Mouse (Mus musculus): ENCODE results near the gene Tuba1a. TPM values are rescaled to one million over a fixed set of nuclear protein-coding genes. Genes with fewer than 3 reads are reported as not detected.
"Not testable (repeated sequence)": the region's sequence is repeated elsewhere in the genome, so short reads cannot be mapped to it uniquely, and the experiment has no call there.

Tuba1a gene
- total RNA-seq, 2 experiments from 2014 or later, result 24.6 to 34.8 TPM

DNA sequence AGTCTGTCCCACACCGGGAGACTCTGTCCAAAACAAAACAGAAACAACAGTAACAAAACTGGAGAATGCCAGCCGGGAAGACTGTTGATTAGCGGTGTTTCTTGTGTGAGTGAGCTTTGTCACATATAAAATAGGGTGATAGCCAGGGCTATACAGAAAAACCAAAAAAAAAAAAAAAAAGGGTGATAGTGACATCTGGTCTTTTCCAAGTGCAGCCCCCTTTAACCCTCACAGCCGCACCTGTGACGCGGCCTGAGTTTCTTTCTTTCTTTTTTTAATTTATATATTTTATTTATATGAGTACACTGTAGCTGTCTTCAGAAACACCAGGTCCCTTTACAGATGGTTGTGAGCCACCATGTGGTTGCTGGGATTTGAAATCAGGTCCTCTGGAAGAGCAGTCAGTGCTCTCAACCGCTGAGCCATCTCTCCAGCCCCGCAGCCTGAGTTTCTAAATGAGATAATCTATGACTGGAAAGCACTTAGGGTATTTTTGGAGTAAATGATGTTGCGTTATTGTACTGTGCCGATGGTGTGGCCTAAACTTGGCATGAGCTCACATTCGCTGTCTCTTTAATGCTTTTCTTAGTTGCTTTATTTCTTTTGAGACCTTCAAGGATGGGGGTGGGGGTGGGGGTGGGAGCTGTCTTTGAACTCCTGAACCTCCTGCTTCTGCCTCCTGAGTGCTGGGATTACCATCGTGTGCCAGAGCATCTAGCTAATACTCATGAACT, 32.6 kb upstream of the Tuba1a start:
- no peak for ATAC-seq (replicated peaks; ENCODE audit: poor library complexity, severe bottlenecking)

DNA sequence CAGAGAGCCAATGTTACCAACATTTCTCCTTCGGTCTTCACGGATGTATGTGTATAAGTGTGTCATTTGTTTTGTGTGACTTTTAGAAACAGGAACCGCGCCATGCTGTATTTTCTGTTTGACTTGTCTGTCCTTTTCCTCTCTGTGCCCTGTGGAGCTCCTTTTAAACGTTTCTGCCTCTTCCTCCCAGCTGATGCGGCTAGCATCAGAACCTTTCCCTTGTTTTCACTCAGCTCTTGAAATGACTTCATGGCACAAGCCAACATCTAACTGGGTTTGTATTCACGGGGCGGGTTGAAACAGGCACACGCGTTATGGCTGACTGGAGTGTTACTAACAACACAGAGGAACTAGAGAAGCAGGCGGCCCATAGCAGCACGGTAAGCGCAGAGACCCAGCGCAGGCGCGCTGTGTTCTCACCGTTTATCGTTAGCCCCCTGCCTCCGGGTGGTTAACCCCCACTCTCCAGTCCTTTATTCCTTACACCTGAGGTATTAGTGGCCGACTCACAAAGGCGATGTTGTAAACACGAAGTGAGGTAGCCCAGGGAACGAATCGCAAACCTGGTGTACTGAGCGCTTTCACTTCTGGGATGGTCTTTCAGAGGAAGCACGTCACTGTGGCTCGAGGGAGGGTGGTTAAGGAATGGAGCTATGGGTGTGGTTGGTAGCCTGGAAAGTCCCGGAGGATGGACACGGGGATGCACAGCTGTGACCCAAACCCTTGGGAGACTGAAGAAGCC, 31.9 kb upstream of the Tuba1a start:
- ATAC-seq (replicated peaks; ENCODE audit: poor library complexity, severe bottlenecking), result peak; percentile 97

DNA sequence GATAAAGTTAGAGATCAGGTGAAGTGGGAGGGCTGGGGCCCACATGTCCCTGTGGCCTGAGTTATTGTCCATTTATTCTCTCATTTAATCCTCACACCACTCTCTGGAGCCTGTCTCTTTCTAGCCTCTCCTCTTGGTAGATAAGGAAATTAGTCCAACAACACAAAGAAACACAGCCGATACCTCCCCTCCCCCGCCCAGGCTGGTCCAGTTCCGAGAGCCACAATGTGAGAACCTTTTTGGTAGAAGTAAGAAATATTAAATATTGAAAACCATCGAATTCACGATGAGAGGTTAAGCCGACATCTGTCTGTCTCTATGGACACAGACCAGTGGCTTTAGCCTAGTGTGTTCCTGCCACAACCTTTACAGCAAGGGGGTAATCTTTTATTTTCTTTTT, 31.2 kb upstream of the Tuba1a start:
- ATAC-seq (replicated peaks; ENCODE audit: poor library complexity, severe bottlenecking), result no peak

DNA sequence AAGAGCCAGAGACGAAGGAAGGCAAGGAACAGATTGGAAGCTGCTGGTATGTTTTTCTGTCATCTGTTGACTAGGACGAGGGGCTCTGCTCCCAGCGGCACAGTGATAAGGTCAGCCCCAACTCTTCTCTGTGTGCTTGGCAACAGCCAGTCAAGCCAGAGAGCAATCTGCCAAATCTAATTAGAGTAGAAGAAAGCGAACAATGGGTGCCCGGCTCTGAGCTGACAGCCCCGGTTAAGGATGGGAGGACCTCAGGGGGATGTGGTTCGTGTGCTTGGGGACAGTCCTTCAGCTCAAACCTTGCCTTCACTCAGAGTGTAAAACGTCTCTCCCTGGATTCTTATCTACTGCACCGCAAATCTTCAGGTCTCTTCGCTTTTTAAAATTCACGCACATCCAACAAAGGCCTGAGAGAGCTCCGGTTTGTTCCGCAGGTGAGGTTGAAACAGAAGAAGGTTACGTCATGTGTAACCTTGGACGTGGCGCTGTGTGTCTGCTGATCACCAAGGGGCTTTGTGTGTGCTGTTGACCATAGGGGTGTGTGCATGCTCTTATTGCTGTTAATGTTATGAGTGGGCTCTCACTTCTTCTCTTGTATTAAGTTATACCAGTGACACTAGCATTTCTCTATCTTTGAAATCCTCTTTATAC, 30.1 kb upstream of the Tuba1a start:
- no peak for ATAC-seq (replicated peaks; ENCODE audit: poor library complexity, severe bottlenecking)

DNA sequence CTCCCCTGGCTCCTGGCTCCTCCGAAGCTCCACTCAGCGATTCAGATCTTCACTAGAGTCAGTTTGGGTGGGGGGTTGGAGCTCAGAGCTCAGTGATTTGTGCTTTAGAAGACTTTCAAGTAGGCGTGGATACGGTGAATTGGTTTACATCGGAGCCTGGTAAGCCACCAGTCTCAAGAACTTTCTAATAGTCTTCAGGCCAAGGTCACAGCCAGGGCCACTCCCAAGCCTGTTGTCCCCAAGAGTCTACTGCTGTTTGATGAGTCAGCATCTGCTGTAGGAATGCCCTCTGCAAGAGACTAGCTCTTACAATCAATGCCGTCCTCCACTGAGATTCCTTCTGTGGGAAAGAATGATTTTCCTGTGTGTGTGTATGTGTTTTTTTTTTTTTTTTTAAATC, 28.6 kb upstream of the Tuba1a start:
- ATAC-seq (replicated peaks; ENCODE audit: poor library complexity, severe bottlenecking), result no peak

DNA sequence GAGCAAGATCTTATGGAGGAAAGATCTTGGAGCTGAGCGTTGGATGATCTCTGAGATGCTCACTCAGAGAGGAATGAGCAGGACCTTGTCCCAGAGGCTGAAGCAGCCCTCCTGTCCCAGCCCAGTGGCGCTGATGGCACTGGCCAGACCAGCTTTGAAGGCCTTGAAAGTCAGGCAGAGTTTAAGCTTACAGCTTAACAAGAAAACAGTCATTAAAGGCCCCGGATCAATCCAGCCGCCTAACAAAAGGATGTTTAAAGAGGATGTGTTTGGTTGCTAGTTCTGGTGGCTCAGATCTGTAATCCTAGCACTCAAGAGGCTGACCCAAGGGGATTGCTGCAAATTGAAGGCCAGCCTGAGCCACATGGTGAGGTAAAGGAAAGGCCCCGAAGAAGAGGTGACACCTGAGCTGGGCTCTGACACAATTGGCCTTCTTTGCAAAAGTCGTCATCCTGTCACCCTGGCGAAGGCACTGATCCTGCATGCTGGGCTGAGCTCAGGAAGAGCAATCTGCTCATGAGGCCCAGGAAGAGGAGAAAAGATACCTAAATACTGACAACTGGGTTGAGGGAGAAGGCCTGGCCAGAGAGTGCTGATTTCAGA, 26.6 kb upstream of the Tuba1a start:
- ATAC-seq (replicated peaks; ENCODE audit: poor library complexity, severe bottlenecking), result no peak

DNA sequence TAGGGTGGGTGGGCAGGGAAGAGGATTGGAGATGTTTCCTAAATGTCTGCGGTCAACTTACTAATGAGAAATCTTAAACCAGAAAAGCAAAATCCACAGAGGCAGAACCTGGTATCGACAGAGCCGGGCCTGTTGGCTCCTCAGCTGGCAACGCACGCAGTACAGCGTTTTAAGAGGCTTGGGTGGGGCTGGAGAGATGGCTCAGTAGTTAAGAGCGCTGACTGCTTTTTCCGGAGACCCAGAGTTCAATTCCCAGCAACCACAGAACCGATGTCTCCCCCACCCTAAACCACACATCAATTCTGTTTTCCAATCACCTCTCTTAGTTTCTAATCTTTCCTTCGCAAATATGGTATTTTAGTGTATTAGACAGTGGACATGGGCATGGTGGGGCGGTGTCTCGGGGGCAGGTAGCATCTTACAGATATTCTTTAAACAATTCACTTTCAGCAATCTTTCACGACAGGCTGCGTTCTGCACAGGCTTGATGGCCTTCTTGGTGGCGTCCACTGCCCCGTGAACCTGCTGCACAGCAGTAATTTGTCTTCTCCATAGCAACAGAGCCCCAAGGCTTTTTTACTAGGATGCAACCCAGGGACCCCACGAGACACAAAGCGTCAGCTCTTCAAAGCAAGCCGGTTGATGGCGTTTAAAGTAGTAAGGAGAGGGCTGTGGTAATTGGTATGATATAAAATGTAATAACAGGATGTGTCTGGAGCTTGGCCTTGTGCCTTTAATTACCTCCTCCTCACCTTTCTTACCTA, 25.1 kb upstream of the Tuba1a start:
- no peak for ATAC-seq (replicated peaks; ENCODE audit: poor library complexity, severe bottlenecking)

DNA sequence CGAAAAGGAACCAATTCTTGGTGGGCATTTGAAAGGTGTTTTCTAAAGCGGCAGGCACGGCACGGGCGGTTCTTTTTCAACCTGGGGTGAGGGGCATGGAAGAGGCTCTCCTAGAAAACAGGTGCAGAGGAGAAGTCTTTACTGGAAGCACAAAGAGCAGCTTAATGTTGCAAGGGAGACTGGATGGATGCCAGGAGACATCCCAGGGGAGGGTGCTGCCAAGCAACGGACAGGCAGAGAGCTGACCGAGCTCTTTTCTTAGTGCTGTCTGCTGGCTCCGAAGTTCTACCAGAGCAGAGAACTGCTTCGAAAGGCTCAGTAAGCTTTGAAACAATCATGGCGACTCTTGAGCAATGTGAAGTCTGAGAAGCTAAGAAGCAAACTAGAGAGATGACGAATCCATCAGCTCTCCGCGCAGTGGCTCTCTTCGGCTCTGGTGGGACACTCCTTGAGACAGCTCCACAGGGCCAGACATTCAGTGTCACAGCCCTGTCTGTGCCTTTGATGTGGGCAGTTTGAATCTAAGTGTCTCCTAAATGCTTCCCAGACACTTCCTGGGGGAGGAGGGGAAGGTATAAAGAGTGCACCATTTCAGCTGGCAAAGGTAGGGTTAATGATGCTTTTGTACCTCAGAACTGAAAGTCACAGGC, 24.4 kb upstream of the Tuba1a start:
- ATAC-seq (replicated peaks; ENCODE audit: poor library complexity, severe bottlenecking), result no peak

DNA sequence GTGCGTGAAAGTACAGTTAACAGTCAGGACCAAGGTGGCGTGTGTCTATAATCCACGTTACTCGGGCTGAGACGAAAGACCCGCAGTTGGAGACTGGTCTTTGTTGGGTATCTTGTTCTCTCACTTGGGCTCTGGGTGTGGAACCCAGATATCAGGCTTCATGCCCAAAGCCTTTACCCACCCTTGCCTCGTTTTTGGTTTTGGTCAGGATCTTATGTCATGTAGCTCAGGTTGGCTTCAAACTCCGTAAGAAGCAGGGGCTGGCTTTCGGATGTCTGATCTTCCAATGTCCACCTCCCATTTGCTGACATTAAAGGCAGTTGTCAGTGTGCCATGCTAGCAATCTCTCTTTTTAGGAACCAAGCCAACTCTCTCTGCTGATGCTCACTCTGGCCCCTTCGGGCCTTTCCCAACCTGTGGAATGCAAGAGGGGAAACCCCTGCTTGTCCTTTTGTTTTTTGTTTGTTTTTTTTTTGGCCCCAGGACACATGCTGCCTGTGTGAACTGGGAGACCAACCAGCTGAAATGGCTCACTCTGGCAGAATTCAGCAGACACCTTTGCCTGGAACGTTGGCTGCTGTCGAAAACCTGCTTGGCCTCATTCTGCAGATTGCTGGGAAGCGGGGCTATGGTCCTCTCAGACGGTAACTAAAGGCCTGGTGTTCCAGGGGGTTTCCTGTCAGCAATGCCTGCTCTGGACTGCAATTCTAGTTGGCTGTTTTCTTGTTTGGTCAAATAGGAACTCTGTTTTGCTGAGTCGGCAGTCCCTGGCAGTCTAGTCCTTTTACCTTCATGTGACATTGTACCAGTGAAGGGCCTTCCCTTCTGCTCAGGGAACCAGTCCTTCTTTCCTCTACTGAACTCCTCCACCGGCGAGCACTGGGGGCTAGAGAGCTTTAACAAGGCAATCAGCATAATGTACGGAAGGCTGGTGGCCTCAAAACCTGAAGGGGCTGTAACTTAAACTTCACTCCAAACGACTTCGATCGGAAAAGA, 23.6 kb upstream of the Tuba1a start:
- no peak for ATAC-seq (replicated peaks; ENCODE audit: poor library complexity, severe bottlenecking)

DNA sequence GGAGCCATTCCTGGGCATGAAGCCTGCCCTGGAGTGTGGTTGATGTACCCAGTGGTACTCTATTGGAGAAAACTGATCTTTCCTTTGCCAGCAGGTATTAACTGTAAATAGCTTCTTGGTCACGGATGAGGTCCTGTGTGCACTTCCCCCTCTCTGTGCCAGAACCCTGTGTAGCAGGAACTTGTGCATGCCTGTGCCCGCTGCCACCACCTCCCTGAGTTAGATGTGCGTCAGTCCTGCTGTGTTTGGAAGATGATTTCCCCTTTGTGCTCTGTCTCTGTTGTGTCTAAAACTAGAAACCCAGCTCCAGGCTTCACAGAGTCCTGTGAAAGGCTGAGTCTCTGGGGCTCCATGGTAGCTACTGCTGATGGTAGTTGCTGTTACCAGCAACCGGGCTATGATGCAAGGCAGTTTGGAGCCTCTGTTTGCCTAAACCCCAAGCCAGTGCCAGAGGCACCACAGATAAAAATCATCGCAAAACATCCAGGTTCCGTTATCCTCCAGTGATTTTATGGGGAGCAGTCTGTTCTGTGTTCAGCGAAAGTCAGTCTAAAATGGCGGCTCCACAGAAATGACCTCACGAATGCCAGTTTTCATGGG, 19.6 kb upstream of the Tuba1a start:
- peak; percentile 20; the same call in 1 of the 2 replicates for ATAC-seq (replicated peaks; ENCODE audit: poor library complexity, severe bottlenecking)

DNA sequence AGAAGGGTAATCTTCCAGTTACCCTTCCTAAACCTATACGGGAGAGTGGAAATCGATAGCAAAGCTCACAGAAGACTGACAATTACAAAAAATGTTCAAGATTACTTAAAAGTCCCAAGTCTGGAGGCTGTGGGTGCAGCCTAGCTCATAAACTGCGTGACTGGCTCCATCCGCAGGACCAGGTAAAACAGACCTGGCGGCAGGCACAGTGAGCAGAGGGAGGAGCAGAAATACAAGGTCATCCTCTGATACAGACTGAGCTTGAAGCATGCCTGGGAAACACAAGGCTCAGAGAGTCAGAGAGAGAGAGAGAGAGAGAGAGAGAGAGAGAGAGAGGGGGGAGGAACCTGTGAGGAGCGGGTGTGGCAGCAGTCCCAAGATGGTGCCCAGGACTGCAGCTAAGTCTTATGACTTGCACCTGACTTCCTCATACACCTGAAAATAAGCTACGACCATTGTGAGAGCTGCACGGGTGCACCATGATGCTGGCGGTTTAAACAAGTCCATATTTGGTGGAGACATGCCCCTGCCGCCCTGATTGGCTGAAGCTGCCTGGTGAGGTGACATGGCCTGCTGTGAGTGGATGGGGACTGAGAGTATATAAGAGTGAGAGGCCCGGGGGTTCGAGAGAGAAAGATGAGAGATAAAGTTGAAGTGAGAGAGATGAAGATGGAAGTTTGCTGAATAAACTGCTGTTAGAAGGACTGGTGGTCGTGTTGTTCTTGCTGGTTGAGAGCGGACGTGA, 18.2 kb upstream of the Tuba1a start:
- not testable (repeated sequence) for ATAC-seq (replicated peaks; ENCODE audit: poor library complexity, severe bottlenecking)

DNA sequence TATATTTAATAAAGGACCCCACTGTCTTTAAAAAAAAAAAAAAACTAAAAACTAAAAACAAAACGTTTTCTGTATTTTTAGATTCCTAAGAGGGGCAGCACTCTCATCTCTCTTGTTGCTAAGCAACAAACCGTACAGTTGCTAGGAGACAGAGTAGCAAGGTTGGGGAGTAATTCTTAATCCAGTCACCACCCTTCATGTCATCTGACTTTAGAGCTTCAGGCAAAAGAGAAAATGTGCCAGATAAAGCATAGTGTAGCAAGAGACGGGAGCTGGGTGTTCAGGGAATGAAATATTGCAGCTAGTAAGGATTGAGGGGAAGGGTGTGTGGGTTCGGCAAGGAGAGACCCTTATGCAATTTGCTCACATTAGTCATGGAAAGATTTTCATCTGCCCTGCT, 17.6 kb upstream of the Tuba1a start:
- no peak for ATAC-seq (replicated peaks; ENCODE audit: poor library complexity, severe bottlenecking)

DNA sequence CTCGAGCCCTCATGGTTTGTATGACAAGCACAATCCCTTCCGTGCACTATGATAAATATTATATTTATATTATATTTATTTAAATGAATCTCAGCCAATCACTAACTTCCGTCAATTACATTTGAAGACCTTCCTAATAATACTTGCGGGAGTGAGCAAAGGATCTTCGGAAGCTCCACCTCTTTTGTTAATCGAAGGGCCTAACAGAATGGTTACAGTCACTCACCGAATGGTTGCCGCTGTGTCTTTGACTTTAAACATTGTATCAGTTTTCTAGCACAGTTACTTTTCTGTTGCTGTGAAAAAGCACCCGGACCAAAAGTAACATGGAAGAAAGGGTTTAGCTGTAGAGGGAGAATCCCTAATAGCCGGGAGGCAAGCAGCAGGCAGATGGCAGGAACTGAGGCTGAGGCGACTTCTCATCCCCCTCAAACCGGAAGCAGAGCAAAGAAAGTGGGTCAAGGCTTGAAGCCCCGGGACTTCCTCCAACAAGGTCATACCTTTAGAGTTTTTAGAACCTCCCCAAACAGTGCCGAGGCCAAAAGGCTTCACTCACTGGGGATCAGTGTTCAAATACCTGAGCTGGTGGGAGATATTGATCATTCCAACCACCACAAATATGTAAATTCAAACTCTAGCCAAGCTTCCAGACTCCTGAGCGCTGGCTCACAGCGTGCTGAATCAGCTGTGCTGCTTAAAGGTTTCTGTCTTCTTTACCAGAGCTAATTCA, 16.0 kb upstream of the Tuba1a start:
- 0 out of 2 replicates have a peak, but pooled peaks have one; percentile 20 for ATAC-seq (replicated peaks; ENCODE audit: poor library complexity, severe bottlenecking)

DNA sequence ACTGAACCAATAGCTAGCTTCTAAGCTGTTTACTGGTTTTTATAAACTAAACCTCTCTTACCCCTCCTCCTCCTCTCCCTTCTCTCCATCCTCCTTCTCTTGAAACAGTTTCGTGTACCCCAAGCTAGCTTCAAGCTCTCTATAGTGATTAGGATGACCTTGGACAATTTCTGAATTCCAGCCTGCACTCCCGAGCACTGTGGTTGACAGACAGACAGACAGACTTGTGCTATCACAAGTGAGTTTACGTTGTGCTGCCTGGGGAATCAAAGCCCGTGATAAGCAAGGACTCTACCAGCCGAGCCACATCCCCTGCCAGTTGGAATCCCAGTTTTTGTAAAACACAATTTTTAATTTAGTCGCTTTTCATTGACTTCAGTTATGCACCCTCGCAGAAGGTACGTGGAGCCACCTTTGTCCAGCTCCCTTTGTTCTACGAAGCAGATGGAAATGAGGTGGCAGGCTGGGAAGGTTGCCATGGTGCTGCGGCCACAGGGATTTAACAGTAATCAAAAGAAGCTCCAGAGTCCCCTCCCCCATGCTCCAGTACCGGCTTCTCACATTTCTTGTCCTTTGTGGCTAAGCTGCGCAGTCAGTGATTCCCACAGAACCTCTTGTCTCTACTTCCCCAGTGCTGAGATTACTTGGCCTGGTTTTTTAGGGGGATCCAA, 15.3 kb upstream of the Tuba1a start:
- no peak for ATAC-seq (replicated peaks; ENCODE audit: poor library complexity, severe bottlenecking)

DNA sequence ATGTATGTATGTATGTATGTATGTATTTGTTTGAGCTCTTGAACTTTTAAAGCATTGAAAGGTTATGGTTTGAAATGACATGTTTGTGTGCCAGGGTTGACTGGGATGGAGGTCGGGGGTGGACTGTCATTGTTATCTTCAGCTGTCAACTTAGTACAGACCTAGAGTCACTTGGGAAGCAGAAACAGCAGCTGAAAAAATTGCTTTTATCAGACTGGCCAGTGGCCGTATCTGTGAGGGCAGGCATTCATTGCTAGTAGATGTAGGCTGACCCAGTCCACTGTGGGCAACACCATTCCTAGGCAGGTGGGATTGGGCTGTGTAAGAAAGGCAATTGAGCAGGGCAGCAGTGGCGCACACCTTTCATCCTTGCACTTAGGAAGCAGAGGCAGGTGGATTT, 6.0 kb upstream of the Tuba1a start:
- no peak for ATAC-seq (replicated peaks; ENCODE audit: poor library complexity, severe bottlenecking)

DNA sequence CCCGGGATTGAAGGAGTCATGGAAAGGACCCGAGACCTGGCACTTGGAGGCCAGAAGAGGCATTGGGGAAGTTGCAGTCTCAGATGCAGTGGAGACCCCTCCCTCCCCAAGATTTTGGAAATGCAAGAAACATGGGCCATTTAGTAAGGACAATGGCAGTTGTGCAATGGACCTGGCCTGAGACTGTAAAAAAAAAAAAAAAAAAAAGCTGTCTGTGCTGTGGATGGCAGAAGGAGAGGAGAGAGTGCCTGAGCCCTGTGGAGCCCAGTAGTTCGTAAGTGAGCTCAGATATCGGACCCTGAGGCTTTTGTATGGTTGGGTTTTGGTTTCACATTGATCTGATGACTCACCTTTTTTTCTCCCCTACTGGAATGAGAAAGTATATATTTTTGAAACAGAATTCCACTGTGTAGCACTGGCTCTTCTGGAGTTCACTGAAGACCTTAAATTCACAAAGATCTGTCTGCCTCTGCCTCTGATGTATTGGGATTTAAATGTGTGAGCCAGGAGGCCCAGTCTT, 5.5 kb upstream of the Tuba1a start:
- peak; percentile 54 for ATAC-seq (replicated peaks; ENCODE audit: poor library complexity, severe bottlenecking)
